Mouse (Mus musculus): ENCODE measurements around the gene Zfp385c.

GRCm38 (mm10) chr11:100721776-100722492 lies 29.7 kb upstream of the Zfp385c start:
- no peak for TF ChIP-seq POLR2A (IDR thresholded peaks at IDR 0.05; ENCODE audit: insufficient read depth, low read depth, low read length)
- TF ChIP-seq CTCF (IDR thresholded peaks at IDR 0.05) = no peak

All from heart, adult 2 months (tissue).